Mouse (Mus musculus): ENCODE measurements around the gene Fgfr2.

GRCm38 (mm10) chr7:132976079-132976478, 147.1 kb downstream of the Fgfr2 start:
- TF ChIP-seq CHD2 (IDR thresholded peaks at IDR 0.05; ENCODE audit: low read depth, low read length) (no peak), MAFK (IDR thresholded peaks at IDR 0.05; ENCODE audit: insufficient read depth, low read depth, low read length) (no peak), HCFC1 (IDR thresholded peaks at IDR 0.05; ENCODE audit: borderline replicate concordance, insufficient read depth, low read length) (no peak), ZC3H11A (IDR thresholded peaks at IDR 0.05; ENCODE audit: borderline replicate concordance, low read depth, low read length) (no peak), ZNF384 (IDR thresholded peaks at IDR 0.05; ENCODE audit: low read depth, low read length) (no peak)
